Mouse (Mus musculus) cerebellum, postnatal 14 days (tissue): ENCODE data around the gene Mfap5.
"Not testable (repeated sequence)": the region's sequence is repeated elsewhere in the genome, so short reads cannot be mapped to it uniquely, and the experiment has no call there.

Source experiments
- DNase-seq, 2 experiments: peaks; one replicate each; pipeline ENCODE4 v3.0.0; 2021; ENCODE audit warnings: mixed read lengths in 2 of 2

Mfap5 gene

DNA sequence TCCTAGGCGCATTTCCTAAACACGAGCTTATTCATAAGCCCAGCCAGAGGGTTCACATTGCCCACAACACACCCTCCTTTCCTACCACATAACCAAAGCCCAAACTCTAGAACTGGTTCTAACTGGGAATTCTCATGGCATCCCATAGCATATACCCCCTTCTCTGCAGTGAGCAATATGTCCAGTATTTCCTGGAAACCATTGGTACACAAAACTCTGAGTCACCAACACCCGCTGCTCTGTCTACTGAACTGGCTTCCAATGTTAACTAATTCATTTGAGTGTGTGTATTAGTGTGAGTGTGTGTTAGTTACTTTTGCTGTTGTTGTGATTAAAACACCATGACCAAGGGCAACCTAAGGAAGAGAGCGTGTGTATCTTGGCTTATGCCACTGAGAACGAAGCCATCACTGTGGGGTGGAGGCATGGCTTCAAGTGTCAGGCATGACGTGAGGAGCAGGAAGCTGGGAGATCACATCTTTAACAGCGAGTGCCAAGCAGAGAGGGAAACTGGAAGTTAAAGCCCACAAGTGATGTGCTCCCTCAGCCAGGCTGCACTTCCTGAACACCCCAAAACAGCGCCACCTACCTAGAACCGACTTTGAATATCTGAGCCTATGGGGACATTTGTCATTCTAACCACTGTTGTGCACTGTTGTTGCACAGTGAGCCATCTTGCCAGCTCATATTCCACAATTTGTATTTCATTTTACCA is 59.6 kb downstream of the Mfap5 start:
- no peak for DNase-seq

- no peak for DNase-seq
Measured at GRCm38 (mm10) chr6:122569113-122569512, 63.5 kb downstream of the Mfap5 start.

GRCm38 (mm10) chr6:122569762-122570161 is 64.1 kb downstream of the Mfap5 start:
- no peak for DNase-seq

GRCm38 (mm10) chr6:122570695-122571616 is 65.3 kb downstream of the Mfap5 start:
- no peak for DNase-seq

- no peak for DNase-seq
Measured at GRCm38 (mm10) chr6:122571617-122571959, 65.9 kb downstream of the Mfap5 start.

- DNase-seq: not testable (repeated sequence)
Measured at GRCm38 (mm10) chr6:122575037-122575436, 69.4 kb downstream of the Mfap5 start.

DNA sequence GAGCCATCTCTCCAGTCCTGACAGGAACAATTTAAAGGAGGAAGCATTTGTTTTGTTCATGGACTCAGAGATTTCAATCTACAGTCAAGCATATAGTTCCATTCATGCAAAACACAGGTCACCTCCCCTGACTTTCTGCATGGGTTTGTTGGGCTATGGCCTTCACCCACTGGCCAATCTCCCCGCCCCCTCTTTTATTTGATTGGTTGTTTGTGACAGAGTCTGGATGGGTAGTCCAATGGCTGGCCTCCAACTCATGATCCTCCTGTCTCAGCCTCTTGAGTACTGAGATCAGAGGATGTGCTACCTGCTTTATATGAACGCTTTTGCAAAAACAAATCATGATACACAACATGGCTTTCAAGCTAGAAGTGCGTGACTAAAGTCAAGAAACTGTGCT is 71.4 kb downstream of the Mfap5 start:
- DNase-seq: no peak
